Mouse (Mus musculus) kidney, adult 9 months (tissue): ENCODE results near the gene Krtap4-2.

ENCODE experiments used
- DNase-seq: peaks from one replicate; pipeline ENCODE4 v3.0.0; 2022

Krtap4-2 gene

DNA sequence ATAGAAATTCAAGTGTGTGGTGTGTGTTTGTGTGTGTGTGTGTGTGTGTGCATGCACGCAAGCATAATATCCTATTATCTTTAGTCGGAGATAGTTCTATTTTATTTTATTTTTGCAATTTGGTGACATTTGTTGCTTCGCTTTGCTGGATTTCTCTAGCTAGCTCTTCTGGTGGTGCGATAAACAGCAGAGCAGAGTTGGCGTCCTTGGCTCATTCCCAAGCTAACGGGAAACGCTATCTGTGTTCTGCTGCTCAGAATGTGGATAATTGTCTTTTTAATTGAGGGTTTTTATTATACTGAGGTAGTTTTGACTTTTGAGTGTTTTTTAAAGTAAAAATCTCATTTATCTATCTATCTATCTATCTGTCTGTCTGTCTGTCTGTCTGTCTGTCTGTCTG is 49.8 kb downstream of the Krtap4-2 start:
- no peak for DNase-seq
